Mouse (Mus musculus): ENCODE results near the gene Armc7. TPM values are rescaled to one million over a fixed set of nuclear protein-coding genes. Genes with fewer than 3 reads are reported as not detected.

Gene Armc7
- 10 to 100 TPM; 12.8 to 17.2 TPM for total RNA-seq (2023)

GRCm38 (mm10) chr11:115475025-115475757 lies at the start of gene Armc7:
Gene Armc7, plus strand, starts transcription at chr11:115475667.

GRCm38 (mm10) chr11:115439906-115440595 lies 35.4 kb upstream of the Armc7 start, which contains the start of gene Trim80:
Gene Trim80, plus strand, starts transcription at chr11:115440545.

GRCm38 (mm10) chr11:115462243-115462891 lies 13.1 kb upstream of the Armc7 start, which contains the start of gene Slc16a5:
Gene Slc16a5, plus strand, starts transcription at chr11:115462474.

DNA sequence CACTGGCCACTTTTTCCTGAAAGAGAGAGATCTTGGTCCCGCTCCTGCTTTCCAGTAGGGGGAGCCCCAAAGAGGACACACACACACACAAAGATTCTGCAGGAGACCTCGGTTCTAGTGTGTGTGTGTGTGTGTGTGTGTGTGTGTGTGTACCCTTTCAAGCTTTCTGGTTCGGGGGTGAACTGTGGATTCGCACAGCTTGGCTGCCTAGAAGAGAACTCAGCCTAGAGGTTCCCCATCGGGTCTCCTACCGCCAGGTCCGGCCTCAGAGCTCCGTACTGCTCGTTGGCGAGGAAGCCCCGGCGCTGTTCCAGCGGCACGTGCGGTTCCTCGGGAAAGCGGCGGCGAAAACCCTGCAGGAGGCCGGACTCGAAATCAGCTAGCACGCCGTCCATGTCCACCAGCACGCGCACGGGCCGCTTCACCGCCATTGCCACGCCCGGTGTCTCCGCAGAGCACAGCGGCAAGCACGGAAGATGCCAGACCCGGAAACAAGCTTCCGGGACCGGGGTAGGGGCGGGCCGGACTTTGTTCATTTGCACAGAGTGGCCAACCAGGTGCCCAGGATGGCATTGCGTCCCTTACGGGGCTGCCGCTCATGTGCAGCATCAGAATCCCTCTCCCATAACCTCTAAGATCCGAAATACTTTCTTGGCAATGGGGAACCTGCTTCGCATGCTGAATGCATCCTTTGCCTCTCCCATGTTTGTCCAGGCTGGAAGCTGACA lies 16.1 kb downstream of the Armc7 start, which contains the start of gene Nt5c:
Gene Nt5c, minus strand, starts transcription at position 507 of the 728 bp plus-strand sequence.

DNA sequence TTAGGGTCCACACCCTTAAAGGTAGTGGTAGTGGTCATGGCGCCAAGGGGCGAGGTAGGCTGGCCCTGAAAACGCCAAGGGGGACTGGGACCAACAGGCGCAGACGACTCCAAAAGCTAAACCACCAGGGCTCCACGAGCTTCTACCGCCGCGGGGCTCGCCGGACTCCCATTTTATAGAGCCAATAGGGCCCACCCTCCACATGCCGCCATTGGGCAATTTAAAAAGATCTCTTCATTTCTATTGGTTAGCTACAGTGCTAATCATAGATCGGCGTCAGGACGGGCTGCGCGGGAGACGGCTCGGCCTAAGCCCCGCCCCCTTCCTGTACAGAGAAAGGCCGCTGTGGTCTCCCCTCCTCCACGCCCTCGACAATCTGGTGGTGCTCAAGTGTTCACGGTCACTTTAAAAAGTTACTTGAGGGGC lies 38.8 kb downstream of the Armc7 start, which contains the start of gene Jpt1:
Gene Jpt1, minus strand, starts transcription at position 150 of the 426 bp plus-strand sequence.

GRCm38 (mm10) chr11:115536038-115536681 lies 60.7 kb downstream of the Armc7 start, which contains the start of gene Sumo2:
Gene Sumo2, minus strand, starts transcription at chr11:115536276.

Other genes with a start within 250 kb of the Armc7 start
- not detected for gene Grin2c, start 208.4 kb upstream of the Armc7 start, total RNA-seq (2023)
- 10 to 100 TPM; 21.8 to 23.8 TPM for gene Fdxr, start 198.6 kb upstream of the Armc7 start, total RNA-seq (2023)
- under 1 TPM in 1 of 2 experiments, not detected in 1; 0.33 TPM for gene Fads6, start 178.0 kb upstream of the Armc7 start, total RNA-seq (2023)
- not detected for gene Otop2, start 168.5 kb upstream of the Armc7 start, total RNA-seq (2023)
- not detected for gene Ush1g, start 153.6 kb upstream of the Armc7 start, total RNA-seq (2023)
- not detected for gene Otop3, start 140.9 kb upstream of the Armc7 start, total RNA-seq (2023)
- gene Hid1, start 107.9 kb upstream of the Armc7 start, total RNA-seq (2023), result under 1 TPM; 0.49 to 0.71 TPM
- not detected for gene Cdr2l, start 93.8 kb upstream of the Armc7 start, total RNA-seq (2023)
- 10 to 100 TPM; 45.7 to 47.3 TPM for gene Mrpl58, start 71.9 kb upstream of the Armc7 start, total RNA-seq (2023)
- 100 to 1,000 TPM; 178 to 191 TPM for gene Atp5h, start 55.7 kb upstream of the Armc7 start, total RNA-seq (2023)
- 10 to 100 TPM; 45.6 to 46.5 TPM for gene Kctd2, start 55.5 kb upstream of the Armc7 start, total RNA-seq (2023)
- gene Trim80, start 35.1 kb upstream of the Armc7 start, total RNA-seq (2023), result not detected
- gene Slc16a5, start 13.2 kb upstream of the Armc7 start, total RNA-seq (2023), result not detected
- gene Nt5c, start 16.2 kb downstream of the Armc7 start, total RNA-seq (2023), result 10 to 100 TPM; 80.8 to 91.6 TPM
- 100 to 1,000 TPM; 204 to 206 TPM for gene Jpt1, start 38.7 kb downstream of the Armc7 start, total RNA-seq (2023)
- 100 to 1,000 TPM; 259 to 284 TPM for gene Sumo2, start 60.6 kb downstream of the Armc7 start, total RNA-seq (2023)
- gene Nup85, start 88.8 kb downstream of the Armc7 start, total RNA-seq (2023), result 10 to 100 TPM; 72.6 to 89.3 TPM
- 10 to 100 TPM; 37.1 to 38.6 TPM for gene Mrps7, start 128.3 kb downstream of the Armc7 start, total RNA-seq (2023)
- gene Gga3, start 128.4 kb downstream of the Armc7 start, total RNA-seq (2023), result 100 to 1,000 TPM; 103 to 115 TPM
- gene Mif4gd, start 137.3 kb downstream of the Armc7 start, total RNA-seq (2023), result 100 to 1,000 TPM; 267 to 291 TPM
- 100 to 1,000 TPM; 105 to 108 TPM for gene Slc25a19, start 152.6 kb downstream of the Armc7 start, total RNA-seq (2023)
- gene Grb2, start 232.9 kb downstream of the Armc7 start, total RNA-seq (2023), result 100 to 1,000 TPM; 340 to 343 TPM

Measured in B cell, adult 67 days (primary cell).